Mouse (Mus musculus) large intestine, adult 2 months (tissue): ENCODE data around the gene Olfr1436. TPM values are rescaled to one million over a fixed set of nuclear protein-coding genes. Genes with fewer than 3 reads are reported as not detected.
"Not testable (repeated sequence)": the region's sequence is repeated elsewhere in the genome, so short reads cannot be mapped to it uniquely, and the experiment has no call there.

Experiments used
- DNase-seq: peaks from one replicate; pipeline ENCODE4 v3.0.0-alpha.2; 2012; ENCODE audit warnings: low read depth, low spot score
- WGBS: fragments of 180-500 bp; shearing (Covaris S2); methylation state at CpG from one replicate; pipeline ENCODE4 v1.1.7; 2018; 5-methylcytosine and 5-hydroxymethylcytosine counted together
- polyA plus RNA-seq: library from polyadenylated mRNA; depleted of rRNA; stranded (reverse); fragments of >200 nt; gene quantifications from 2 replicates; pipeline ENCODE4 v1.2.3, GENCODE M21; 2012; rRNA removed

Gene Olfr1436
- polyA plus RNA-seq = not detected in 2 replicates

- DNase-seq = not testable (repeated sequence)
- WGBS = 65% methylated on average over 1 of the region's 1 CpGs
Observed at GRCm38 (mm10) chr19:12299030-12299429, at the start of gene Olfr1436. TSS of gene Olfr1436 (minus strand) at chr19:12299130.

- 75% methylated on average over 3 of the region's 3 CpGs for WGBS
- no peak for DNase-seq
Observed at GRCm38 (mm10) chr19:12335810-12336209, 36.9 kb upstream of the Olfr1436 start, which contains the start of gene Olfr1438-ps1. TSS of gene Olfr1438-ps1 (minus strand) at chr19:12335910.

GRCm38 (mm10) chr19:12325001-12325400, 26.1 kb upstream of the Olfr1436 start, which contains the start of gene Olfr1437:
TSS of gene Olfr1437 (minus strand) at chr19:12325101.
- 91% methylated on average over 2 of the region's 2 CpGs for WGBS
- DNase-seq = no peak

- DNase-seq = no peak
Observed at GRCm38 (mm10) chr19:12292979-12293378, 6.0 kb downstream of the Olfr1436 start.

GRCm38 (mm10) chr19:12279554-12279953, 19.4 kb downstream of the Olfr1436 start, which contains the start of gene Olfr1434:
TSS of gene Olfr1434 (plus strand) at chr19:12279854.
- WGBS = 66% methylated on average over 2 of the region's 2 CpGs

GRCm38 (mm10) chr19:12260732-12261131, 38.2 kb downstream of the Olfr1436 start, which contains the start of gene Olfr235:
TSS of gene Olfr235 (plus strand) at chr19:12261032.
- DNase-seq = no peak
- 41% methylated on average over 1 of the region's 1 CpGs for WGBS

More at GRCm38 (mm10) chr19:12279554-12279953, 19.4 kb downstream of the Olfr1436 start, which contains the start of gene Olfr1434:
- no peak for DNase-seq

Other genes starting within 250 kb of the Olfr1436 start
- gene Olfr1424, start 236.4 kb downstream of the Olfr1436 start, polyA plus RNA-seq = not detected in 2 replicates
- not detected in 2 replicates for gene Olfr1425, start 221.4 kb downstream of the Olfr1436 start, polyA plus RNA-seq
- not detected in 2 replicates for gene Olfr1426, start 207.1 kb downstream of the Olfr1436 start, polyA plus RNA-seq
- gene Olfr1427, start 195.8 kb downstream of the Olfr1436 start, polyA plus RNA-seq = not detected in 2 replicates
- not detected in 2 replicates for gene Olfr1428, start 183.2 kb downstream of the Olfr1436 start, polyA plus RNA-seq
- gene Olfr76, start 175.9 kb downstream of the Olfr1436 start, polyA plus RNA-seq = not detected in 2 replicates
- gene Olfr1555-ps1, start 129.0 kb downstream of the Olfr1436 start, polyA plus RNA-seq = not detected in 2 replicates
- not detected in 2 replicates for gene Olfr1431, start 98.5 kb downstream of the Olfr1436 start, polyA plus RNA-seq
- gene Olfr1432, start 66.5 kb downstream of the Olfr1436 start, polyA plus RNA-seq = not detected in 2 replicates
- gene Olfr262, start 57.5 kb downstream of the Olfr1436 start, polyA plus RNA-seq = not detected in 2 replicates
- not detected in 2 replicates for gene Olfr235, start 38.1 kb downstream of the Olfr1436 start, polyA plus RNA-seq
- not detected in 2 replicates for gene Olfr1434, start 19.3 kb downstream of the Olfr1436 start, polyA plus RNA-seq
- gene Olfr1437, start 26.0 kb upstream of the Olfr1436 start, polyA plus RNA-seq = not detected in 2 replicates
- gene Olfr1438-ps1, start 36.8 kb upstream of the Olfr1436 start, polyA plus RNA-seq = not detected in 2 replicates
- not detected in 2 replicates for gene Olfr1440, start 88.1 kb upstream of the Olfr1436 start, polyA plus RNA-seq
- not detected in 2 replicates for gene Olfr1441, start 118.3 kb upstream of the Olfr1436 start, polyA plus RNA-seq
- not detected in 2 replicates for gene Pfpl, start 128.8 kb upstream of the Olfr1436 start, polyA plus RNA-seq
- 7.9 and 17.8 TPM in 2 replicates for gene Mpeg1, start 161.6 kb upstream of the Olfr1436 start, polyA plus RNA-seq
- gene Dtx4, start 202.3 kb upstream of the Olfr1436 start, polyA plus RNA-seq = 10.3 and 13.1 TPM in 2 replicates
- 2.2 and 2.8 TPM in 2 replicates for gene Fam111a, start 246.6 kb upstream of the Olfr1436 start, polyA plus RNA-seq